24 mouse cellular contexts compared by ENCODE assay signal in genomic region chr17:12834317-12834716, GRCm38 (mm10). TPM values are rescaled to one million over a fixed set of nuclear protein-coding genes. Genes with fewer than 3 reads are reported as not detected.
DNase-seq lines count a peak whose midpoint lies in the region; ATAC-seq and TF ChIP-seq lines count a peak whose summit lies in the region.
"Had no signal": no experiment of that assay in that cellular context is flagged by ENCODE, and none has a peak within 500 bp of the region (broad histone marks: within the 10 kb centered on the region; RNA-seq: fewer than 3 reads in every experiment).

No protein-coding gene starts in this region.

- peak; percentile 1 for DNase-seq in cerebellum, adult 11-12 months
- no peak for DNase-seq in cerebellum, adult 9-10 months
- DNase-seq in kidney, adult 2 months, result peak; percentile 84
- peak; percentile 11 for DNase-seq in kidney, postnatal 0 days (ENCODE audit: low spot score)
- no peak for DNase-seq in spleen, postnatal 36 days (ENCODE audit: low spot score in 2 of 2)
- no peak for DNase-seq in liver
- DNase-seq in layer of hippocampus, postnatal 25 days (ENCODE audit: extremely low spot score in 1 of 2, low spot score in 1 of 2), result no peak
- DNase-seq: adrenal gland, postnatal 10 days; cerebellum, postnatal 36 days; forebrain, postnatal 0 days; gastrocnemius, postnatal 36 days; heart, postnatal 36 days; layer of hippocampus, adult 9-11 months; lung, postnatal 10 days had no signal

- no peak overlapping the region for H3K9ac ChIP-seq in kidney, postnatal 0 days (ENCODE audit: low read depth, low read length)
- no peak overlapping the region for H3K9ac ChIP-seq in limb, embryonic 13.5 days
- H3K9ac ChIP-seq: forebrain, postnatal 0 days; hindbrain, embryonic 15.5 days had no signal

- no peak for TF ChIP-seq CTCF in kidney, adult 2 months (conservative IDR thresholded peaks at IDR 0.05; ENCODE audit: insufficient read depth, insufficient read length, low read depth, low read length)
- TF ChIP-seq CTCF in kidney, postnatal 0 days (IDR thresholded peaks at IDR 0.05; ENCODE audit: low read depth), result no peak

- TF ChIP-seq POLR2A in kidney, adult 2 months (IDR thresholded peaks at IDR 0.05; ENCODE audit: low read depth, low read length), result no peak

- no peaks in the 10 kb centered on the region for H3K36me3 ChIP-seq in kidney, adult 2 months (ENCODE audit: control insufficient read depth, insufficient read depth, low read length)
- H3K36me3 ChIP-seq in kidney, postnatal 0 days (ENCODE audit: insufficient read depth, low read length), result no peaks in the 10 kb centered on the region
- peaks cover 9% of the 10 kb centered on the region; the same call in 1 of the 2 replicates for H3K36me3 ChIP-seq in limb, embryonic 13.5 days
- H3K36me3 ChIP-seq: hindbrain, embryonic 15.5 days; midbrain, embryonic 10.5 days had no signal

- H3K9me3 ChIP-seq in kidney, postnatal 0 days (replicated peaks; ENCODE audit: low read length), result no peaks in the 10 kb centered on the region
- peaks cover 9% of the 10 kb centered on the region; the same call in 1 of the 2 replicates for H3K9me3 ChIP-seq in limb, embryonic 13.5 days
- H3K9me3 ChIP-seq: hindbrain, embryonic 15.5 days; midbrain, embryonic 10.5 days had no signal

- H3K27me3 ChIP-seq in kidney, adult 2 months (replicated peaks; ENCODE audit: control insufficient read depth, insufficient read depth, low read length), result no peaks in the 10 kb centered on the region
- H3K27me3 ChIP-seq in kidney, postnatal 0 days (ENCODE audit: insufficient read depth, low read length), result no peaks in the 10 kb centered on the region
- H3K27me3 ChIP-seq in limb, embryonic 13.5 days, result no peaks in the 10 kb centered on the region
- H3K27me3 ChIP-seq: hindbrain, embryonic 15.5 days had no signal

- peaks cover 13% of the 10 kb centered on the region for H3K4me1 ChIP-seq in kidney, adult 2 months (ENCODE audit: control insufficient read depth, insufficient read depth, low read length)
- no peaks in the 10 kb centered on the region for H3K4me1 ChIP-seq in kidney, postnatal 0 days (replicated peaks; ENCODE audit: insufficient read depth, low read length)
- peaks cover 24% of the 10 kb centered on the region for H3K4me1 ChIP-seq in limb, embryonic 13.5 days
- H3K4me1 ChIP-seq: hindbrain, embryonic 15.5 days; midbrain, embryonic 10.5 days had no signal

- ATAC-seq in kidney, postnatal 0 days (replicated peaks; ENCODE audit: low FRiP score, low read depth), result peak; percentile 89
- peak; percentile 46; the same call in 1 of the 2 replicates for ATAC-seq in limb, embryonic 13.5 days (ENCODE audit: low FRiP score, low read depth)
- ATAC-seq: forebrain, postnatal 0 days had no signal

- WGBS in kidney, adult 2 months, result 42% methylated on average over 3 of the region's 3 CpGs
- 69% methylated on average over 3 of the region's 3 CpGs for WGBS in kidney, postnatal 0 days
- WGBS in limb, embryonic 13.5 days, result 47% methylated on average over 3 of the region's 3 CpGs

- peak overlapping the region; percentile 84; the same call in 1 of the 2 replicates for H3K27ac ChIP-seq in kidney, adult 2 months (ENCODE audit: insufficient read depth, low read depth, low read length)
- no peak overlapping the region for H3K27ac ChIP-seq in kidney, postnatal 0 days
- H3K27ac ChIP-seq in limb, embryonic 13.5 days, result peak overlapping the region; percentile 71
- H3K27ac ChIP-seq: heart, adult 2 months; hindbrain, embryonic 15.5 days; midbrain, embryonic 10.5 days had no signal

- no peak overlapping the region for H3K4me3 ChIP-seq in kidney, adult 2 months (ENCODE audit: insufficient read depth, low read depth, low read length)
- no peak overlapping the region for H3K4me3 ChIP-seq in kidney, postnatal 0 days (replicated peaks; ENCODE audit: low read depth, low read length)
- H3K4me3 ChIP-seq in limb, embryonic 13.5 days, result no peak overlapping the region
- H3K4me3 ChIP-seq: heart, adult 2 months; hindbrain, embryonic 15.5 days; midbrain, embryonic 10.5 days had no signal

- no peak overlapping the region for H3K4me2 ChIP-seq in kidney, postnatal 0 days (ENCODE audit: low read length)
- no peak overlapping the region for H3K4me2 ChIP-seq in limb, embryonic 13.5 days (replicated peaks)
- H3K4me2 ChIP-seq: hindbrain, embryonic 15.5 days had no signal

RNA-seq across cellular contexts. Expression of gene Mas1, which starts 33.6 kb away (rescaled TPM):
- 0.48 and 1.4 TPM in 2 replicates for polyA plus RNA-seq in kidney, adult 2 months (2012; rRNA removed)
- 0.20 and 0.75 TPM in 2 replicates for polyA plus RNA-seq in kidney, postnatal 0 days (2015; fragmentation: Nextera tagmentation; extraction: Ambion mirVana)
- 1.7 and 2.4 TPM in 2 replicates for polyA plus RNA-seq in limb, embryonic 13.5 days (2015; fragmentation: Nextera tagmentation; extraction: Ambion mirVana)
- total RNA-seq in layer of hippocampus, postnatal 25 days (2021), result 10 to 100 TPM; 49.6 to 62.9 TPM
- total RNA-seq: midbrain, postnatal 0 days had no signal
- polyA plus RNA-seq: hindbrain, embryonic 15.5 days; large intestine, adult 2 months had no signal

RNA-seq across cellular contexts. Expression of gene Mrgprh, which starts 41.5 kb away (rescaled TPM):
- 0.31 and 0.52 TPM in 2 replicates for polyA plus RNA-seq in kidney, adult 2 months (2012; rRNA removed)
- not detected in 2 replicates for polyA plus RNA-seq in kidney, postnatal 0 days (2015; fragmentation: Nextera tagmentation; extraction: Ambion mirVana)
- 0.08 and 0.09 TPM in 2 replicates for polyA plus RNA-seq in limb, embryonic 13.5 days (2015; fragmentation: Nextera tagmentation; extraction: Ambion mirVana)
- under 1 TPM in 1 of 2 experiments, not detected in 1; 0.12 TPM for total RNA-seq in layer of hippocampus, postnatal 25 days (2021)
- total RNA-seq: forebrain, postnatal 0 days; midbrain, postnatal 0 days had no signal
- polyA plus RNA-seq: forebrain, postnatal 0 days; hindbrain, embryonic 15.5 days; intestine, embryonic 14.5 days; liver, embryonic 16.5 days; midbrain, embryonic 10.5 days; midbrain, postnatal 0 days; neural tube, embryonic 14.5 days; thymus, postnatal 0 days had no signal

Comparison
In these comparisons a context has a peak if more than half of its experiments do, and no peak if none do; other contexts are left out.
1. DNase-seq: peak in cerebellum, adult 11-12 months (single experiment), kidney, adult 2 months (single experiment) and kidney, postnatal 0 days (single experiment); none in cerebellum, adult 9-10 months (single experiment), spleen, postnatal 36 days (0 of 2), liver (single experiment) and layer of hippocampus, postnatal 25 days (0 of 2).